Mouse (Mus musculus) intestine, embryonic 16.5 days (tissue): ENCODE results near the gene Pigb. TPM values are rescaled to one million over a fixed set of nuclear protein-coding genes. Genes with fewer than 3 reads are reported as not detected.

Source experiments
- ATAC-seq: fragments of 200-750 bp; cut with Nextera tagmentation; 2 replicates; pipeline ENCODE4 v1.8.0; 2017; ENCODE audit warnings: moderate TSS enrichment, moderate library complexity
- H3K27ac ChIP-seq: fragments of 300-500 bp; sonication (generic); 2 replicates; pipeline ENCODE4 v1.5.1; 2014; ENCODE audit warnings: mild to moderate bottlenecking, low read length
- H3K27me3 ChIP-seq: fragments of 300-500 bp; sonication (generic); replicated peaks from 2 replicates; pipeline ENCODE4 v1.6.1; 2014; ENCODE audit warnings: low read length, control low read depth, mixed read lengths; ENCODE audit not compliant: control insufficient read depth, insufficient read depth
- H3K36me3 ChIP-seq: fragments of 300-500 bp; sonication (generic); 2 replicates; pipeline ENCODE4 v1.6.1; 2014; ENCODE audit warnings: low read length, control low read depth; ENCODE audit not compliant: control insufficient read depth, insufficient read depth
- H3K4me1 ChIP-seq: fragments of 300-500 bp; sonication (generic); 2 replicates; pipeline ENCODE4 v1.6.1; 2014; ENCODE audit warnings: low read length, control low read depth, mixed read lengths; ENCODE audit not compliant: control insufficient read depth, insufficient read depth
- H3K4me2 ChIP-seq: fragments of 300-500 bp; sonication (generic); 2 replicates; pipeline ENCODE4 v1.6.1; 2014; ENCODE audit warnings: low read depth, low read length, control low read depth
- H3K4me3 ChIP-seq: fragments of 300-500 bp; sonication (generic); 2 replicates; pipeline ENCODE4 v1.5.1; 2014; ENCODE audit warnings: mild to moderate bottlenecking, low read length
- H3K9ac ChIP-seq: fragments of 300-500 bp; sonication (generic); 2 replicates; pipeline ENCODE4 v1.6.1; 2014; ENCODE audit warnings: low read depth, low read length
- H3K9me3 ChIP-seq: fragments of 300-500 bp; sonication (generic); 2 replicates; pipeline ENCODE4 v1.6.1; 2016; ENCODE audit warnings: low read length, control low read depth; ENCODE audit not compliant: control insufficient read depth
- WGBS: fragments of 180-500 bp; shearing (Covaris S2); extraction: QIAGEN DNeasy Blood & Tissue Kit; methylation state at CpG from one replicate; pipeline ENCODE4 v1.1.7; 2014; 5-methylcytosine and 5-hydroxymethylcytosine counted together
- polyA plus RNA-seq: library from polyadenylated mRNA; unstranded; fragments of >200 nt; fragmentation: Nextera tagmentation; extraction: Ambion mirVana; gene quantifications from 2 replicates; pipeline ENCODE4 v1.2.1, GENCODE M21; 2015

Gene Pigb
- polyA plus RNA-seq, 1 experiment from 2014 or later: 15.2 TPM

DNA sequence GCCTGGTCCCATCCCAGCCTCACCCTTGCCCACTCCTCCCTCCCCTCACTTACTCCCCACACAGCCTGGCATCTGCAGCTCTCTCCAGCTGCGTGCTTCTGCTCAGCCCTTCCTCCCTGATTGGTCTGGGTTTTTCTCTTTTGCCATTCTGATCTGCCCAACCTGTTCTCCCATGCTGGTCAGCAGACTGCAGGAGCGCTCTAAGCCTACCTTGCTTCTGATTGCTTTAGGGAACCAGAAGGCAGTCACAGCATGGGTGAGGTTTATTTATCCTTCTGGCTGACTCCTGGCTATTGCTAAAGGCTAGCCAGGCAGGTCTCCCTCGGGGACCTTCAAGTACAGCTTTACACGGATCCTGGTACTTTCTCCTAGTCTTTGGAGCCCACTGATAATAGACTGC, 8.8 kb downstream of the Pigb start:
- no peak for ATAC-seq
- H3K36me3 ChIP-seq: 0 out of 2 replicates have a peak, but pooled peaks cover 3% of the 10 kb centered on the region

DNA sequence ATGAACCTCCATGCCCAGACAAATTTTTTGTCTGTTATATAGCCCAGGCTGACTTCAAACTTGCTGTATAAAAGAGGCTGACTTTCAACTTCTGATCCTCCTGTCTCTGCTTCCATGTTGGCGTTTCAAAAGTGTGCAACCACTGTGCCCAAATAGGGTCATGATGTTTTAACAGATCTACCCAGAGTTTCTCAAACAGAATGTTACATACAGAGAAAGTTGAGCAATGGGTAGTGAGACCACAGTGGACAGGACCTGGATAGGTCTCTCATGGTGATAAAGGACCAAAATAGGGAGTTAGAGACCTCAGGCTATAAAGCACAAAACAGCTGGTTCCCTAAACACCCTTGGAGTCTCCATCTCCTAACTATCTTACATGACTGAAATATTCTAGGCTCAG, 9.7 kb downstream of the Pigb start:
- Histone ChIP-seq H3K27me3 (no peaks in the 10 kb centered on the region), H3K4me2 (no peak overlapping the region), H3K4me1 (no peaks in the 10 kb centered on the region), H3K9ac (no peak overlapping the region), H3K9me3 (no peaks in the 10 kb centered on the region), H3K27ac (no peak overlapping the region), H3K36me3 (0 out of 2 replicates have a peak, but pooled peaks cover 3% of the 10 kb centered on the region), H3K4me3 (no peak overlapping the region)
- no peak for ATAC-seq
- 85% methylated on average over 1 of the region's 1 CpGs for WGBS

More for the DNA sequence above, 8.8 kb downstream of the Pigb start:
- no peak overlapping the region for H3K4me2 ChIP-seq
- H3K4me1 ChIP-seq: no peaks in the 10 kb centered on the region
- no peak overlapping the region for H3K9ac ChIP-seq
- no peaks in the 10 kb centered on the region for H3K27me3 ChIP-seq
- H3K4me3 ChIP-seq: no peak overlapping the region
- WGBS: 76% methylated on average over 4 of the region's 4 CpGs
- H3K27ac ChIP-seq: no peak overlapping the region
- H3K9me3 ChIP-seq: no peaks in the 10 kb centered on the region

DNA sequence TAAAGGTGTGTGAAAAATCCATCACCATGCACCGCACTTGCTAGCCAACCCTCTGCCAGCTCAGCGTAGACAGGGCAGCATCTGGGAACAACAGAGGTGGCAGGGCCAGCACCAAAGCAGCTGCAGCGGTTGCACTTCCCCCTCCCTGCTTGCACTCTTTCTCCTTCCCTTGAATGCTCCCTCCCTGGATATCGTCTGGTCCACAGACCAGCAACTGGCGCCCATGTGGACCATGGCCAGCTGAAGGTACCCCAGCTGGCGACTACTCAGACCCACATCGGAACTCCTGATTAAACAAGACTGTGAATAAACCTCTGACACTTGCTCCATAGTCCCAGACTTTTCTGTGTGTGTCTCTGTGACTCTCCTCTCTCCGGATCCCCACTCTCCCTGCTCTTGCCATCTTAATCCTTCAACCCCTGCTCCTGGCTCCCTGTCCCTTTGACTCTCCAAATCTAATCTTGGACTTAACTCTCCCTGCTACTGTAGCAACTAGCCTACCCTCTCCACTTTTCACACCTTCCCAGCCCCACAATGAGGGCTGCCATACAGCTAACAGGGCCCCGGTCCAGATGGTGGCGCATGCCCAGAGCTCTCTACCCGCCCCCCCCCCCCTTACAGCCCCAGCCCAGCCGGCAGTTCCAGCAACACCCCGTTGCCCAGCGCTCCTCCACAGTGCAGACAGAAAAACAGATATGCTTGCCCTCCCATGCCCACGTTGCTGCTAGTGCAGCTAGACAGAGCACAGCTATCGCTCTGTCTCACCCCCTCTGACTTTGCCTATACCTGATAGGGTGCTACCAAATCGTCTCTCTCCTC, 14.2 kb downstream of the Pigb start:
- ATAC-seq: no peak
- Histone ChIP-seq H3K9ac (no peak overlapping the region), H3K4me3 (no peak overlapping the region), H3K27me3 (no peaks in the 10 kb centered on the region), H3K36me3 (no peaks in the 10 kb centered on the region), H3K9me3 (no peaks in the 10 kb centered on the region), H3K4me1 (no peaks in the 10 kb centered on the region), H3K4me2 (no peak overlapping the region), H3K27ac (no peak overlapping the region)
- WGBS: 27% methylated on average over 17 of the region's 17 CpGs

DNA sequence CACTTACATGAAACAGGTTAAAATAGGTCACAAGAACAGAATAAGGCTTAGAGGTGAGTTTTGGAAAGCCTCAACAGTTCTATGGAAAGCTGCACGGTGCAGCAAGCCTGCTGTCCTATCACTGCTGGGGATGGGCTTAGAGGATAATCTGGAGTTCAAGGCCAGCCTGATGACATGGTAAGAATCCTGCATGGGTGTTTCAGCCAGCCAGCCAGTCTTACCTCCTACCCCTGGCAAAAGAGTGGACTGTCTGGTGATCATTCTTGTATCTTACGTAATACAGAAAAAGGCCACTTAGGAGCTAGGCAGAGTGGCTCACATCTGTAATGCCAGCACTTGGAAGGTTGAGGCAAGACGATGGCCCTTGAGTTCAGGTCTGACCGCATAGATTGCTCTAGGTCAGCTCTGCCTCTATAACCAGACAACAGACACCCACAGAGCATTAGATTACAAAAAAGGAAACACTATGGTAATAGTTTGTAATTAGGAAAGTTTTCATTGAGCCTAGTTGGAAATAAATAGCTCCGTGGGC, 19.5 kb downstream of the Pigb start:
- Histone ChIP-seq H3K36me3 (peaks cover 8% of the 10 kb centered on the region; the same call in 1 of the 2 replicates), H3K27me3 (no peaks in the 10 kb centered on the region), H3K9ac (no peak overlapping the region), H3K4me3 (no peak overlapping the region), H3K4me1 (no peaks in the 10 kb centered on the region), H3K9me3 (no peaks in the 10 kb centered on the region), H3K4me2 (no peak overlapping the region), H3K27ac (no peak overlapping the region)
- WGBS: 91% methylated on average over 5 of the region's 5 CpGs
- ATAC-seq: no peak

DNA sequence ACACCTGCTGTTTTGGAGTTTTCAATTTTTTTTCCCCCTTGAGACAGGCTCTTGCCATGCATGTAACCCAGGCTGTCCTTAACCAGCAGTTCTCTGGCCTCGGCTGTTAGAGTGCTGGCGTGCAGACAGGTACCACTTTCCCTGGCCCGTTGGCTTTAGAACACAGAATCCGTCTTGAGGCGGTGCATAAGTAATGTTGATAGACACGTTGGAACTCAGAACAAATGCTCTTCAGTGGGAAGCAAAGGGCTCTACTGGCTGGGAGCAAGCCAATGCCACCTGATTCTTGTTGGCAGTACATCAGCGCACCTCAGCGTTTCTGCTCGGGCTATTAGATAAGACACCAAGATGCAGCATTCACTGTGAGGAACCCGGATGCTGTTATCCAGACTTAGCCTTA, 20.3 kb downstream of the Pigb start:
- H3K4me3 ChIP-seq: no peak overlapping the region
- H3K9me3 ChIP-seq: no peaks in the 10 kb centered on the region
- H3K36me3 ChIP-seq: peaks cover 9% of the 10 kb centered on the region; the same call in 1 of the 2 replicates
- no peaks in the 10 kb centered on the region for H3K4me1 ChIP-seq
- no peaks in the 10 kb centered on the region for H3K27me3 ChIP-seq
- WGBS: 92% methylated on average over 10 of the region's 10 CpGs
- H3K27ac ChIP-seq: no peak overlapping the region
- H3K4me2 ChIP-seq: no peak overlapping the region
- no peak overlapping the region for H3K9ac ChIP-seq
- no peak for ATAC-seq

DNA sequence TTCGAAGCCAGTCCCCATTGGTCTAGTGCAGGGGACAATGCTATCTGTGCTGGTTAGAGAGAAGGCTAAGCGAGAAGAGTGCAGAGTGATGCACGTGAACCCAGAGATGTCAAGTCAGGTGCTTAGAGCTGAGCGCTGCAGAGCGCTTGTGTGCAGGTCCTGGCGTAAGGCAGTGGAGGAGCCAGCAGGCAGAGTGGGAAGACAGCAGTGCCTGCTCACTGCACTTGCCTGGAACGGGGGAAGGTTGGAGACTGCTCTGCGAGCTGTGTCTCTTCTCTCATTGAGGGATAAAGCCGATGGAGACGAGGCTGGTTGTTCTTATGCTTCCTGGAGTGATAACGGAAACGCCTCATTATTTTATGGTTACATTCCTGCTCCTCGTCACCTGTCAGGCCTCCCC, 25.5 kb downstream of the Pigb start:
- H3K27ac ChIP-seq: no peak overlapping the region
- WGBS: 60% methylated on average over 13 of the region's 13 CpGs
- H3K4me3 ChIP-seq: no peak overlapping the region
- H3K27me3 ChIP-seq: no peaks in the 10 kb centered on the region
- H3K9ac ChIP-seq: no peak overlapping the region
- no peaks in the 10 kb centered on the region for H3K9me3 ChIP-seq
- no peak for ATAC-seq
- H3K36me3 ChIP-seq: peaks cover 6% of the 10 kb centered on the region; the same call in 1 of the 2 replicates
- no peak overlapping the region for H3K4me2 ChIP-seq
- H3K4me1 ChIP-seq: no peaks in the 10 kb centered on the region

DNA sequence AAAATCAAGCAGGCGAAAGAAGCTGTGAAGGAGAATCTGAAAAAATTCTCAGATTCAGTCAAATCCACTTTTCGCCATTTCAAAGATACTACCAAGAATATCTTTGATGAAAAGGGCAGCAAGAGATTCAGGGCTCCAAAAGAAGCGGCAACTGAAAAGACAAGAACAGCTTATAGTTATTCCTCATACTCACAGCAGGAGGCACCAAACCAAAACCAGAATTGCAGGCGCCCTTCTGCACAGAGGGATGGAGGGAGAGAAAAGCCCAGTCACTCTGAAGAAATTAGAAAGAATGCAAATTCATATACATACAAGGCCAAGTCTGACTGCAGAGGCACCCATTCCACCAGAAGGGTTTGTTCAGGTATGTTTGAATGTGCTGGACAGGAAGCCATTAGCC, 27.5 kb downstream of the Pigb start:
- Histone ChIP-seq H3K27ac (no peak overlapping the region), H3K4me1 (no peaks in the 10 kb centered on the region), H3K27me3 (no peaks in the 10 kb centered on the region), H3K4me3 (no peak overlapping the region), H3K9me3 (no peaks in the 10 kb centered on the region), H3K36me3 (peaks cover 6% of the 10 kb centered on the region; the same call in 1 of the 2 replicates), H3K4me2 (no peak overlapping the region), H3K9ac (no peak overlapping the region)
- ATAC-seq: no peak
- WGBS: 83% methylated on average over 4 of the region's 4 CpGs

DNA sequence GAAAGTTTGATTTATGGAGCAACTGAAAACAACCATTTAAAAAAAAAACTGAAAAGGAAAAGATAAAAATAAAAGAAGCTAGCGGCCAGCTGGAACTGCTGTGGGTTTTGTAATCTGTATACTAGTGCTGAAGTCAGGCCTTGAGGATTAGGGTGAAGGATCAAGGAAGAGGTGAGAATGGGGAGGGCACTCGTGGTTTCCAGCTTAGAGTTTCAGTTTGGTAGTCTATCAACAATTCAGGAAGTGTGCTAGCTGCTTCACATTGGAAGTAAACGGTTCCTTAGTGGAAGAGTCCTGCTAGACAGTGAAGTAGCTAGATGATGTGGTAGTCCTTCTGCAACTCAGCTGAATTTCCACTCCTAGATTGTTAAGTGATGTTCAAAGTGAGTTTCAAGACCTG, 31.8 kb downstream of the Pigb start:
- Histone ChIP-seq H3K9me3 (no peaks in the 10 kb centered on the region), H3K27me3 (no peaks in the 10 kb centered on the region), H3K4me2 (no peak overlapping the region), H3K9ac (no peak overlapping the region), H3K27ac (no peak overlapping the region), H3K4me1 (no peaks in the 10 kb centered on the region), H3K4me3 (no peak overlapping the region), H3K36me3 (no peaks in the 10 kb centered on the region)
- WGBS: 66% methylated on average over 3 of the region's 3 CpGs
- no peak for ATAC-seq

DNA sequence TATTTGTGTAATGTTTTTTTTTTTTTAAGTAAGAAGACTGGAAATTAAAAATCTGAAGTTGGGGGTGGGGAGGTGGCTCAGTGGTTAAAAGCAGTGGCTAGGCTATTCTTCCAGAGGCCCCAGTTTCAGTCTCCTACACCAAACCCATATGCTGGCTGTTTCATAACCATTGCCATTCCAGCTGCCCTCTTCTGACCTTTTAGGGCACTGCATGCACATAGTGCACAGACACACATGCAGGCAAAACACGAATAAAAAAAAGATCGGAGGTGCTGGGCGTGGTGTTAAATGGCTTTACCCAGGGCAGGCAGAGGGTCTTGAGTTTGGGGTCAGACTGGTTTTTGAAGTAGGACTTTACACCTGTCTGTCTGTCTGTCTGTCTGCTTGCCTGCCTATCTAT, 34.0 kb downstream of the Pigb start:
- no peak overlapping the region for H3K4me2 ChIP-seq
- no peak overlapping the region for H3K27ac ChIP-seq
- H3K9ac ChIP-seq: no peak overlapping the region
- no peak for ATAC-seq
- no peaks in the 10 kb centered on the region for H3K27me3 ChIP-seq
- H3K9me3 ChIP-seq: no peaks in the 10 kb centered on the region
- H3K4me3 ChIP-seq: no peak overlapping the region
- WGBS: 97% methylated on average over 3 of the region's 3 CpGs
- no peaks in the 10 kb centered on the region for H3K4me1 ChIP-seq
- no peaks in the 10 kb centered on the region for H3K36me3 ChIP-seq
